In the genomic region with DNA sequence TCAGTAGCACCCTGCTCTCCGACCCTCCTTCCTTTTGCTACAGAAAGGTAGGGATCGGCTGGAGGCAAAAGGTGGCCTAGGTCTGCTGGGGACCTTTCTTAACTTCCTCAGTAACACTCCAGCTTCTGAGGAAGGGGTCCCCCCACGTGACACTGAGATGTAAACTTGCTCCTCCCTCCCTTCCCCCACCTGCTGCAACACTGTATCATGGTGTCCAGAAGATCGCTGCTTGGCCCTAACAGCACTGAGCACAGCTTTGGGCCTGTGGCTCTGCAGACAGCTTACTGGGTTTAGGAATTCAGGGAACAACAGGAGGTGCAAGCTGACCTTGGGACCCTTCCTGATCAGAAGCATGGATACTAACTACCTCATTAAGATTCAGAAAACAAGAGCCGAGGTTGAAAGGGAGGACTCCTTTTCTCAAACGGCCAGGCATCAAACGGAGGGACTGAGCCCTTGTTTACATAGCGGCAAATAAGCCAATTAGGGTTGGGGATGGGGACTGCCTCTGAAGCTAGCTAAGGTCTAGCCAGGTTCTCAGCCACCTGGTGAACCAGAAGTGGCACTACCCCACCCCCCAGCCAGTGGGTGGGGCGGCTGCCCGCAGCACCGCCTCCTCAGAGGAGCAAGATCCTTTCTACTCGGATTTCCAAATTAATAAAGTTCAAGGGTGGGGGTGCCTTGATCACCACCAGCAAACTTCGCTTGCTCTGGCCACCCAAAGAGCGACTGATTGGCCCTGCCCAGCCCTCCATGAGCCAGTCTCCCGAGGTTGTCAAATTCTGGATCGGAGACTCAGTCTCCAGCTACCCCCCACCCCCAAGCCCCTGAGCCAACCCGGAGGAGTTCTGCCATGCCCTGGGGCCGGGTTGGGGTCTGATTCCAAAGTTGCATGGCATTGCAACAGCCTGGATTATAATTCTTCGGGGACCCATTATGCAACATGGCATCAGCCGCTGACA, we compare ENCODE assay signal across 8 mouse cellular contexts. TPM values are rescaled to one million over a fixed set of nuclear protein-coding genes. Genes with fewer than 3 reads are reported as not detected.
DNase-seq lines count a peak whose midpoint lies in the region; ATAC-seq lines count a peak whose summit lies in the region.

No protein-coding gene starts in this region.

- peaks cover 80% of the 10 kb centered on the region for H3K4me1 ChIP-seq in heart, embryonic 13.5 days
- H3K4me1 ChIP-seq in hindbrain, embryonic 16.5 days (ENCODE audit: control insufficient read depth, insufficient read depth, low read depth, low read length), result peaks cover 71% of the 10 kb centered on the region
- peaks cover 53% of the 10 kb centered on the region for H3K4me1 ChIP-seq in liver, embryonic 16.5 days (ENCODE audit: control insufficient read depth, low read depth, low read length)
- peaks cover 81% of the 10 kb centered on the region for H3K4me1 ChIP-seq in neural tube, embryonic 15.5 days

- peak overlapping the region; percentile 90; the same call in 1 of the 2 replicates for H3K9ac ChIP-seq in heart, embryonic 13.5 days
- peak overlapping the region; percentile 98 for H3K9ac ChIP-seq in hindbrain, embryonic 16.5 days (ENCODE audit: low read depth, low read length)
- no peak overlapping the region for H3K9ac ChIP-seq in liver, embryonic 16.5 days (ENCODE audit: low read depth, low read length)
- peak overlapping the region; percentile 97 for H3K9ac ChIP-seq in neural tube, embryonic 15.5 days (replicated peaks)

- no peak for DNase-seq in heart, adult 8-10 months (ENCODE audit: low spot score)
- DNase-seq in cerebellum, postnatal 36 days, result peak; percentile 19 to 24
- no peak for DNase-seq in spleen, adult 12 weeks (ENCODE audit: low spot score)
- no peak for DNase-seq in layer of hippocampus, postnatal 10 days (ENCODE audit: low spot score in 2 of 2)

- H3K4me3 ChIP-seq in heart, embryonic 13.5 days, result peak overlapping the region; percentile 73
- peak overlapping the region; percentile 95 for H3K4me3 ChIP-seq in hindbrain, embryonic 16.5 days (ENCODE audit: low read length)
- H3K4me3 ChIP-seq in liver, embryonic 16.5 days (ENCODE audit: low read depth, low read length), result peak overlapping the region; percentile 5; the same call in 1 of the 2 replicates
- H3K4me3 ChIP-seq in neural tube, embryonic 15.5 days (replicated peaks), result peak overlapping the region; percentile 92

- peaks cover 36% of the 10 kb centered on the region for H3K36me3 ChIP-seq in heart, embryonic 13.5 days
- peaks cover 16% of the 10 kb centered on the region for H3K36me3 ChIP-seq in hindbrain, embryonic 16.5 days (ENCODE audit: control insufficient read depth, insufficient read depth, low read length)
- peaks cover 13% of the 10 kb centered on the region for H3K36me3 ChIP-seq in liver, embryonic 16.5 days (ENCODE audit: control insufficient read depth, insufficient read depth)
- H3K36me3 ChIP-seq in neural tube, embryonic 15.5 days, result peaks cover 22% of the 10 kb centered on the region

- no peak overlapping the region for H3K27ac ChIP-seq in heart, embryonic 13.5 days (replicated peaks)
- H3K27ac ChIP-seq in hindbrain, embryonic 16.5 days (ENCODE audit: low read depth, low read length), result no peak overlapping the region
- no peak overlapping the region for H3K27ac ChIP-seq in liver, embryonic 16.5 days (ENCODE audit: low read length)
- no peak overlapping the region for H3K27ac ChIP-seq in neural tube, embryonic 15.5 days (replicated peaks)

- peak overlapping the region; percentile 86 for H3K4me2 ChIP-seq in heart, embryonic 13.5 days
- H3K4me2 ChIP-seq in hindbrain, embryonic 16.5 days (ENCODE audit: low read length), result peak overlapping the region; percentile 94
- H3K4me2 ChIP-seq in liver, embryonic 16.5 days (ENCODE audit: low read depth, low read length), result peak overlapping the region; percentile 71
- H3K4me2 ChIP-seq in neural tube, embryonic 15.5 days, result peak overlapping the region; percentile 90

- H3K27me3 ChIP-seq in heart, embryonic 13.5 days (replicated peaks), result peaks cover 44% of the 10 kb centered on the region
- peaks cover 16% of the 10 kb centered on the region for H3K27me3 ChIP-seq in hindbrain, embryonic 16.5 days (replicated peaks; ENCODE audit: control insufficient read depth, insufficient read depth, low read length)
- H3K27me3 ChIP-seq in liver, embryonic 16.5 days (ENCODE audit: control insufficient read depth, insufficient read depth, low read depth, low read length), result peaks cover 35% of the 10 kb centered on the region
- H3K27me3 ChIP-seq in neural tube, embryonic 15.5 days (replicated peaks), result peaks cover 29% of the 10 kb centered on the region

- no peaks in the 10 kb centered on the region for H3K9me3 ChIP-seq in heart, embryonic 13.5 days
- H3K9me3 ChIP-seq in hindbrain, embryonic 16.5 days (ENCODE audit: control insufficient read depth, low read length), result no peaks in the 10 kb centered on the region
- no peaks in the 10 kb centered on the region for H3K9me3 ChIP-seq in liver, embryonic 16.5 days (replicated peaks; ENCODE audit: control insufficient read depth, low read length)
- H3K9me3 ChIP-seq in neural tube, embryonic 15.5 days (replicated peaks), result no peaks in the 10 kb centered on the region

- 43% methylated on average over 20 of the region's 20 CpGs for WGBS in heart, embryonic 13.5 days
- 15% methylated on average over 20 of the region's 20 CpGs for WGBS in hindbrain, embryonic 16.5 days
- 32% methylated on average over 20 of the region's 20 CpGs for WGBS in liver, embryonic 16.5 days (ENCODE audit: insufficient replicate concordance)
- WGBS in neural tube, embryonic 15.5 days, result 17% methylated on average over 20 of the region's 20 CpGs

- ATAC-seq in heart, embryonic 13.5 days (ENCODE audit: extremely low read depth, insufficient number of reproducible peaks, low FRiP score, low TSS enrichment), result no peak
- ATAC-seq in hindbrain, embryonic 16.5 days, result no peak
- ATAC-seq in liver, embryonic 16.5 days (ENCODE audit: low read depth), result no peak
- ATAC-seq in neural tube, embryonic 15.5 days (ENCODE audit: low FRiP score), result no peak

RNA-seq across cellular contexts. Expression of gene Cbx4, which starts 3.1 kb away (rescaled TPM):
- 8.0 and 9.5 TPM in 2 replicates for polyA plus RNA-seq in heart, embryonic 13.5 days (2015; fragmentation: Nextera tagmentation; extraction: Ambion mirVana)
- 10 to 100 TPM in 1 of 4 experiments, 1 to 10 TPM in 3; 5.2 to 12.8 (median 8.4) TPM for total RNA-seq in heart, adult 8-10 months (2022)
- polyA plus RNA-seq in hindbrain, embryonic 16.5 days (2015; fragmentation: Nextera tagmentation; extraction: Ambion mirVana), result 23.4 and 24.8 TPM in 2 replicates
- polyA plus RNA-seq in liver, embryonic 16.5 days (2015; fragmentation: Nextera tagmentation; extraction: Ambion mirVana), result 2.5 and 2.9 TPM in 2 replicates
- polyA plus RNA-seq in neural tube, embryonic 15.5 days (2015; fragmentation: Nextera tagmentation; extraction: Ambion mirVana), result 20.2 and 24.2 TPM in 2 replicates
- total RNA-seq in layer of hippocampus, postnatal 10 days (2021), result 10 to 100 TPM; 49.2 to 51.2 TPM

RNA-seq across cellular contexts. Expression of gene Cbx8, which starts 42.1 kb away (rescaled TPM):
- 6.1 and 7.0 TPM in 2 replicates for polyA plus RNA-seq in heart, embryonic 13.5 days (2015; fragmentation: Nextera tagmentation; extraction: Ambion mirVana)
- 1 to 10 TPM; 3.6 to 4.9 (median 4.6) TPM for total RNA-seq in heart, adult 8-10 months (2022)
- 8.5 and 9.5 TPM in 2 replicates for polyA plus RNA-seq in hindbrain, embryonic 16.5 days (2015; fragmentation: Nextera tagmentation; extraction: Ambion mirVana)
- 3.0 and 3.1 TPM in 2 replicates for polyA plus RNA-seq in liver, embryonic 16.5 days (2015; fragmentation: Nextera tagmentation; extraction: Ambion mirVana)
- polyA plus RNA-seq in neural tube, embryonic 15.5 days (2015; fragmentation: Nextera tagmentation; extraction: Ambion mirVana), result 7.2 and 7.3 TPM in 2 replicates
- 10 to 100 TPM; 12.4 to 13.1 TPM for total RNA-seq in layer of hippocampus, postnatal 10 days (2021)

Comparison
In these comparisons a context has a peak if more than half of its experiments do, and no peak if none do; other contexts are left out.
1. H3K4me3 ChIP-seq: peak in every context shown above with its lines; median percentile 95 in hindbrain, embryonic 16.5 days; 92 in neural tube, embryonic 15.5 days; 73 in heart, embryonic 13.5 days; 5 in liver, embryonic 16.5 days.
2. DNase-seq: peak in cerebellum, postnatal 36 days (2 of 2); none in heart, adult 8-10 months (single experiment), spleen, adult 12 weeks (single experiment) and layer of hippocampus, postnatal 10 days (0 of 2).
3. Peak in every context shown above with its lines, with median percentiles within 50 percentile points of each other: H3K4me2 ChIP-seq.